Mouse (Mus musculus): ENCODE measurements around the gene Sez6l. TPM values are rescaled to one million over a fixed set of nuclear protein-coding genes. Genes with fewer than 3 reads are reported as not detected.

Sez6l gene
- total RNA-seq, 1 experiment = 0.13 TPM

- no peaks in the 10 kb centered on the region for H3K9me3 ChIP-seq (ENCODE audit: control insufficient read depth, insufficient read depth, low read depth, low read length)
- TF ChIP-seq HCFC1 (IDR thresholded peaks at IDR 0.05; ENCODE audit: borderline replicate concordance, insufficient read depth, low read length) (no peak), CHD2 (IDR thresholded peaks at IDR 0.05; ENCODE audit: low read depth, low read length) (no peak), ZC3H11A (IDR thresholded peaks at IDR 0.05; ENCODE audit: borderline replicate concordance, low read depth, low read length) (no peak), MAFK (IDR thresholded peaks at IDR 0.05; ENCODE audit: insufficient read depth, low read depth, low read length) (no peak), ZNF384 (IDR thresholded peaks at IDR 0.05; ENCODE audit: low read depth, low read length) (no peak)
- peaks cover 6 to 9% of the 10 kb centered on the region in 2 experiments for H3K4me1 ChIP-seq (ENCODE audit: control insufficient read depth in 2 of 2, insufficient read depth in 2 of 2, low read length in 2 of 2, poor library complexity in 1 of 2)
- no peak for DNase-seq (ENCODE audit: low read depth, low spot score)
- H3K9ac ChIP-seq (ENCODE audit: insufficient read depth, low read depth, low read length, poor library complexity, severe bottlenecking) = no peak overlapping the region
- H3K27ac ChIP-seq (ENCODE audit: insufficient read depth, low read depth, low read length, poor library complexity, severe bottlenecking) = no peak overlapping the region
- H3K4me3 ChIP-seq (ENCODE audit: insufficient read depth in 1 of 2, low read depth in 1 of 2, low read length in 2 of 2, poor library complexity in 1 of 2, severe bottlenecking in 1 of 2) = no peak overlapping the region
- in situ Hi-C loops (cut with MboI; ENCODE audit: low sequenced_read_pairs in 2 of 2, unreplicated experiment in 2 of 2) = no loop called here
- no peaks in the 10 kb centered on the region for H3K36me3 ChIP-seq (ENCODE audit: control insufficient read depth, insufficient read depth, low read length, poor library complexity, severe bottlenecking)
Measured at GRCm38 (mm10) chr5:112546771-112547170, 30.2 kb downstream of the Sez6l start.

DNA sequence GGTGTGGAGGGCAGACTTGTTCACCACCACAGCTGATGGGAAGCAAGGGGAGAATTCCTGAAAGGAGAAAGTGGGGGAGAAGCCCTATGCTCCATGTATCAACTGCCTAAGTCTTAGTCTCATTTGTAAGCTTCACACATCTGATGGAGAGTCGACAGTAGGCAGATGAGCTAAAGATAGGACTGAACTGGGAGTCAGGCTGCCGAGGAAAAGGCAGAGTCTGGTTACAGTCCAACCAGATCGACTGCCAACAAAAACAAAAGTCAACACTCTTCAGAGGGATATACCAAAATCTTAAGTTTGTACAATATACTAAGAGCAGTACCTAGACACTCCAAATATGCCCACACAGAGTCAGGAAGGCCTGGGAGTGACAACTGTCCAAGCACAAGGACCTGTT lies 38.7 kb downstream of the Sez6l start:
- H3K27ac ChIP-seq (ENCODE audit: insufficient read depth, low read depth, low read length, poor library complexity, severe bottlenecking) = no peak overlapping the region
- H3K4me1 ChIP-seq (ENCODE audit: control insufficient read depth in 2 of 2, insufficient read depth in 2 of 2, low read length in 2 of 2, poor library complexity in 1 of 2) = 0 out of 4 replicates have a peak, but pooled peaks cover 0 to 2% of the 10 kb centered on the region in 2 experiments
- TF ChIP-seq HCFC1 (IDR thresholded peaks at IDR 0.05; ENCODE audit: borderline replicate concordance, insufficient read depth, low read length) (no peak), CHD2 (IDR thresholded peaks at IDR 0.05; ENCODE audit: low read depth, low read length) (no peak), MAFK (IDR thresholded peaks at IDR 0.05; ENCODE audit: insufficient read depth, low read depth, low read length) (no peak), ZC3H11A (IDR thresholded peaks at IDR 0.05; ENCODE audit: borderline replicate concordance, low read depth, low read length) (no peak), ZNF384 (IDR thresholded peaks at IDR 0.05; ENCODE audit: low read depth, low read length) (no peak)
- H3K4me3 ChIP-seq (ENCODE audit: insufficient read depth in 1 of 2, low read depth in 1 of 2, low read length in 2 of 2, poor library complexity in 1 of 2, severe bottlenecking in 1 of 2) = no peak overlapping the region
- H3K9ac ChIP-seq (ENCODE audit: insufficient read depth, low read depth, low read length, poor library complexity, severe bottlenecking) = no peak overlapping the region
- H3K9me3 ChIP-seq (ENCODE audit: control insufficient read depth, insufficient read depth, low read depth, low read length) = no peaks in the 10 kb centered on the region
- H3K36me3 ChIP-seq (ENCODE audit: control insufficient read depth, insufficient read depth, low read length, poor library complexity, severe bottlenecking) = no peaks in the 10 kb centered on the region
- in situ Hi-C loops (cut with MboI; ENCODE audit: low sequenced_read_pairs in 2 of 2, unreplicated experiment in 2 of 2) = no loop called here
- DNase-seq (ENCODE audit: low read depth, low spot score) = no peak

GRCm38 (mm10) chr5:112535868-112536267 lies 41.1 kb downstream of the Sez6l start:
- no peaks in the 10 kb centered on the region for H3K36me3 ChIP-seq (ENCODE audit: control insufficient read depth, insufficient read depth, low read length, poor library complexity, severe bottlenecking)
- H3K9ac ChIP-seq (ENCODE audit: insufficient read depth, low read depth, low read length, poor library complexity, severe bottlenecking) = no peak overlapping the region
- DNase-seq (ENCODE audit: low read depth, low spot score) = no peak
- no peak overlapping the region for H3K4me3 ChIP-seq (ENCODE audit: insufficient read depth in 1 of 2, low read depth in 1 of 2, low read length in 2 of 2, poor library complexity in 1 of 2, severe bottlenecking in 1 of 2)
- in situ Hi-C loops (cut with MboI; ENCODE audit: low sequenced_read_pairs in 2 of 2, unreplicated experiment in 2 of 2) = no loop called here
- no peaks in the 10 kb centered on the region for H3K9me3 ChIP-seq (ENCODE audit: control insufficient read depth, insufficient read depth, low read depth, low read length)
- 0 out of 4 replicates have a peak, but pooled peaks cover 0 to 2% of the 10 kb centered on the region in 2 experiments for H3K4me1 ChIP-seq (ENCODE audit: control insufficient read depth in 2 of 2, insufficient read depth in 2 of 2, low read length in 2 of 2, poor library complexity in 1 of 2)
- TF ChIP-seq HCFC1 (IDR thresholded peaks at IDR 0.05; ENCODE audit: borderline replicate concordance, insufficient read depth, low read length) = no peak
- no peak for TF ChIP-seq ZC3H11A (IDR thresholded peaks at IDR 0.05; ENCODE audit: borderline replicate concordance, low read depth, low read length)
- TF ChIP-seq CHD2 (IDR thresholded peaks at IDR 0.05; ENCODE audit: low read depth, low read length) = no peak
- TF ChIP-seq MAFK (IDR thresholded peaks at IDR 0.05; ENCODE audit: insufficient read depth, low read depth, low read length) = no peak
- TF ChIP-seq ZNF384 (IDR thresholded peaks at IDR 0.05; ENCODE audit: low read depth, low read length) = no peak
- no peak overlapping the region for H3K27ac ChIP-seq (ENCODE audit: insufficient read depth, low read depth, low read length, poor library complexity, severe bottlenecking)

DNA sequence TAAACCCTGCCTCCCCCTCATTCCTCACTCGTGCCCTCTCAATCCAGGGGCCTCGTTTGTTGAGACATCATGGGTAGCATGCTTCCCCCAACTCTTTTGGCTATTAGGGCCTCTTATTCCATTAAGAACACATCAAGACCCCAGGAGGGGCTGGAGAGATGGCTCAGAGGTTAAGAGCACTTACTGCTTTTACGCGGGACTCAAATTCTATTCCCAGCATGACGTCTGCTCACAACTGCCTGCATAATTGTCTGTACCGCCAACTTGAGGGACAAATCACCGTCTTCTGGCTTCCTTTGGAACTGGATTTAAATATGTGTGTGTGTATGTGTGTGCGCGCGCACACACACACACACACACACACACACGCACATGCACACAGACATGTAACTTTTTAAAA lies 42.8 kb downstream of the Sez6l start:
- TF ChIP-seq ZNF384 (IDR thresholded peaks at IDR 0.05; ENCODE audit: low read depth, low read length) = no peak
- no peak for TF ChIP-seq HCFC1 (IDR thresholded peaks at IDR 0.05; ENCODE audit: borderline replicate concordance, insufficient read depth, low read length)
- H3K9ac ChIP-seq (ENCODE audit: insufficient read depth, low read depth, low read length, poor library complexity, severe bottlenecking) = no peak overlapping the region
- in situ Hi-C loops (cut with MboI; ENCODE audit: low sequenced_read_pairs in 2 of 2, unreplicated experiment in 2 of 2) = no loop called here
- H3K4me3 ChIP-seq (ENCODE audit: insufficient read depth in 1 of 2, low read depth in 1 of 2, low read length in 2 of 2, poor library complexity in 1 of 2, severe bottlenecking in 1 of 2) = no peak overlapping the region
- no peak for DNase-seq (ENCODE audit: low read depth, low spot score)
- H3K36me3 ChIP-seq (ENCODE audit: control insufficient read depth, insufficient read depth, low read length, poor library complexity, severe bottlenecking) = no peaks in the 10 kb centered on the region
- H3K4me1 ChIP-seq (ENCODE audit: control insufficient read depth in 2 of 2, insufficient read depth in 2 of 2, low read length in 2 of 2, poor library complexity in 1 of 2) = 0 out of 4 replicates have a peak, but pooled peaks cover 0 to 2% of the 10 kb centered on the region in 2 experiments
- H3K9me3 ChIP-seq (ENCODE audit: control insufficient read depth, insufficient read depth, low read depth, low read length) = no peaks in the 10 kb centered on the region
- H3K27ac ChIP-seq (ENCODE audit: insufficient read depth, low read depth, low read length, poor library complexity, severe bottlenecking) = no peak overlapping the region

Data from ES-E14 (cell line).